Comparison of ENCODE assay signal across 18 mouse cellular contexts in the genomic region with DNA sequence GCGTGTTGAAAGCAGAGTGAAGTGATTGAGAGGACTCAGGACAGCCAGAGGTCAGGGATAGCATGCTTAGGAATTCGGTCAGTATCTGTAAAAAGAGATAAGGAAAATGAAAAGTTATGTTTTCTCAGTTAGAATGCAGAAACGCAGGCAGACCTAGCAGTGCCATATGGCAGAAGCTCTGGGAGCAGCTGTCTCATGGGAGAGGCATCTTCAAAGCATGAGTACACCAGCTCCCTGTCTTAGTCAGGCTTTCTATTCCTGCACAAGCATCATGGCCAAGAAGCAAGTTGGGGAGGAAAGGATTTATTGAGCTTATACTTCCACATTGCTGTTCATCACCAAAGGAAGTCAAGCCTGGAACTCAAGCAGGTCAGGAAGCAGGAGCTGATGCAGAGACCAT. TPM values are rescaled to one million over a fixed set of nuclear protein-coding genes. Genes with fewer than 3 reads are reported as not detected.
DNase-seq lines count a peak whose midpoint lies in the region; TF ChIP-seq lines count a peak whose summit lies in the region.
"Had no signal": no experiment of that assay in that cellular context is flagged by ENCODE, and none has a peak within 500 bp of the region (broad histone marks: within the 10 kb centered on the region; RNA-seq: fewer than 3 reads in every experiment).

No protein-coding gene starts in this region.

- TF ChIP-seq EP300 in ES-Bruce4 (IDR thresholded peaks at IDR 0.05; ENCODE audit: insufficient read depth, low read depth, low read length) = no peak

- peak; percentile 94 for DNase-seq in brain, adult 2 months (ENCODE audit: low read depth, low spot score)
- peak; percentile 72 to 86 for DNase-seq in layer of hippocampus, adult 2 months (ENCODE audit: low spot score in 2 of 2)
- no peak for DNase-seq in spleen, postnatal 36 days (ENCODE audit: low spot score in 2 of 2)
- no peak for DNase-seq in kidney, adult 18-20 months
- no peak for DNase-seq in kidney, postnatal 14 days
- DNase-seq: adrenal gland, postnatal 25 days; heart, adult 18-20 months; thymus, postnatal 36 days had no signal

- TF ChIP-seq POLR2A in ES-Bruce4 (IDR thresholded peaks at IDR 0.05; ENCODE audit: insufficient read depth, low read length) (no peak), myocyte (IDR thresholded peaks at IDR 0.05; ENCODE audit: insufficient read length, low read depth) (no peak)

- H3K36me3 ChIP-seq in ES-Bruce4 (ENCODE audit: control insufficient read depth, insufficient read depth, low read length, poor library complexity, severe bottlenecking) = no peaks in the 10 kb centered on the region
- no peaks in the 10 kb centered on the region for H3K36me3 ChIP-seq in myocyte (ENCODE audit: control insufficient read depth, insufficient read depth)
- H3K36me3 ChIP-seq: embryonic facial prominence, embryonic 12.5 days; forebrain, embryonic 10.5 days; kidney, embryonic 15.5 days; limb, embryonic 10.5 days; midbrain, embryonic 13.5 days; neural tube, embryonic 12.5 days had no signal

- H3K4me3 ChIP-seq in ES-Bruce4 (ENCODE audit: low read depth, low read length) = no peak overlapping the region
- no peak overlapping the region for H3K4me3 ChIP-seq in layer of hippocampus, adult 2 months
- H3K4me3 ChIP-seq in myocyte = no peak overlapping the region
- H3K4me3 ChIP-seq: embryonic facial prominence, embryonic 12.5 days; forebrain, embryonic 10.5 days; kidney, embryonic 15.5 days; limb, embryonic 10.5 days; midbrain, embryonic 13.5 days; neural tube, embryonic 12.5 days had no signal

- no peaks in the 10 kb centered on the region for H3K9me3 ChIP-seq in ES-Bruce4 (replicated peaks; ENCODE audit: control insufficient read depth, insufficient read depth, low read length, poor library complexity, severe bottlenecking)
- H3K9me3 ChIP-seq: embryonic facial prominence, embryonic 12.5 days; forebrain, embryonic 10.5 days; kidney, embryonic 15.5 days; limb, embryonic 10.5 days; midbrain, embryonic 13.5 days; neural tube, embryonic 12.5 days had no signal

- no peak overlapping the region for H3K4me2 ChIP-seq in myocyte (ENCODE audit: low read depth)
- H3K4me2 ChIP-seq: embryonic facial prominence, embryonic 12.5 days; kidney, embryonic 15.5 days; midbrain, embryonic 13.5 days; neural tube, embryonic 12.5 days had no signal

- H3K27me3 ChIP-seq in ES-Bruce4 (ENCODE audit: control insufficient read depth, insufficient read depth, low read length, poor library complexity, severe bottlenecking) (no peaks in the 10 kb centered on the region), myocyte (ENCODE audit: control insufficient read depth, insufficient read depth, insufficient read length) (no peaks in the 10 kb centered on the region)
- H3K27me3 ChIP-seq: CH12.LX; embryonic facial prominence, embryonic 12.5 days; kidney, embryonic 15.5 days; midbrain, embryonic 13.5 days; neural tube, embryonic 12.5 days had no signal

- no peak overlapping the region for H3ac ChIP-seq in myocyte (ENCODE audit: control insufficient read depth, insufficient read length)

- H3K9ac ChIP-seq in ES-Bruce4 (ENCODE audit: low read depth, poor library complexity, severe bottlenecking) = no peak overlapping the region
- H3K9ac ChIP-seq: embryonic facial prominence, embryonic 12.5 days; kidney, embryonic 15.5 days; liver, embryonic 14.5 days; midbrain, embryonic 13.5 days; neural tube, embryonic 12.5 days had no signal

- no peak for TF ChIP-seq CTCF in ES-Bruce4 (IDR thresholded peaks at IDR 0.05; ENCODE audit: low read depth, low read length)
- no peak for TF ChIP-seq CTCF in layer of hippocampus, adult 2 months (conservative IDR thresholded peaks at IDR 0.05)

- H3K79me2 ChIP-seq in myocyte (ENCODE audit: control insufficient read depth, insufficient read depth) = no peaks in the 10 kb centered on the region

- H3K27ac ChIP-seq in ES-Bruce4 (ENCODE audit: insufficient read depth, low read length) = peak overlapping the region; percentile 99
- H3K27ac ChIP-seq in layer of hippocampus, adult 2 months = peak overlapping the region; percentile 49
- H3K27ac ChIP-seq: embryonic facial prominence, embryonic 12.5 days; forebrain, embryonic 10.5 days; kidney, embryonic 15.5 days; limb, embryonic 10.5 days; liver, embryonic 14.5 days; midbrain, embryonic 13.5 days; neural tube, embryonic 12.5 days had no signal

- peaks cover 10% of the 10 kb centered on the region for H3K4me1 ChIP-seq in ES-Bruce4 (ENCODE audit: control insufficient read depth, insufficient read depth, low read length)
- H3K4me1 ChIP-seq: embryonic facial prominence, embryonic 12.5 days; midbrain, embryonic 13.5 days; neural tube, embryonic 12.5 days had no signal

TF ChIP-seq in myocyte, 11 proteins besides CTCF, POLR2A, EP300 and RAD21:
- TF ChIP-seq MYOG (IDR thresholded peaks at IDR 0.05; ENCODE audit: control insufficient read depth in 1 of 3, insufficient read depth in 1 of 3, insufficient read length in 2 of 3, low read depth in 2 of 3) = peak in 2 of 3 experiments; percentile 45 to 77
- TF ChIP-seq MAX (IDR thresholded peaks at IDR 0.05; ENCODE audit: low read depth) = no peak
- TF ChIP-seq MYOD1 (IDR thresholded peaks at IDR 0.05; ENCODE audit: control insufficient read depth in 1 of 3, insufficient read length in 2 of 3, low read depth in 2 of 3) = peak; percentile 41 to 64 (median 55)
TF ChIP-seq in myocyte: peak in this region for 2.

RNA-seq across cellular contexts. Expression of a gene that starts 8.0 kb away (rescaled TPM):
- polyA plus RNA-seq in ES-Bruce4 (2011; ENCODE audit: insufficient read depth, insufficient read length, low read depth, missing spikeins) = 144 and 162 TPM in 2 replicates
- 10 to 100 TPM; 38.8 to 39.5 TPM for total RNA-seq in layer of hippocampus, adult 2 months (2021)
- polyA plus RNA-seq in myocyte (2012; fragmentation: generic; extraction: Trizol) = 17.0 TPM

Comparison
In these comparisons a context has a peak if more than half of its experiments do, and no peak if none do; other contexts are left out.
1. DNase-seq: peak in brain, adult 2 months (single experiment) and layer of hippocampus, adult 2 months (2 of 2); none in spleen, postnatal 36 days (0 of 2), kidney, adult 18-20 months (single experiment) and kidney, postnatal 14 days (single experiment).